Mouse (Mus musculus): Measurements from ENCODE around the gene Psg28. TPM values are rescaled to one million over a fixed set of nuclear protein-coding genes. Genes with fewer than 3 reads are reported as not detected.
"Not testable (repeated sequence)": the region's sequence is repeated elsewhere in the genome, so short reads cannot be mapped to it uniquely, and the experiment has no call there.

Gene Psg28
- total RNA-seq (2021) = not detected

- DNase-seq; intact Hi-C loops (cut with DNase I): not testable (repeated sequence)
Observed at GRCm38 (mm10) chr7:18431941-18432340, at the start of gene Psg28. TSS of gene Psg28 (minus strand) at chr7:18432041.

DNA sequence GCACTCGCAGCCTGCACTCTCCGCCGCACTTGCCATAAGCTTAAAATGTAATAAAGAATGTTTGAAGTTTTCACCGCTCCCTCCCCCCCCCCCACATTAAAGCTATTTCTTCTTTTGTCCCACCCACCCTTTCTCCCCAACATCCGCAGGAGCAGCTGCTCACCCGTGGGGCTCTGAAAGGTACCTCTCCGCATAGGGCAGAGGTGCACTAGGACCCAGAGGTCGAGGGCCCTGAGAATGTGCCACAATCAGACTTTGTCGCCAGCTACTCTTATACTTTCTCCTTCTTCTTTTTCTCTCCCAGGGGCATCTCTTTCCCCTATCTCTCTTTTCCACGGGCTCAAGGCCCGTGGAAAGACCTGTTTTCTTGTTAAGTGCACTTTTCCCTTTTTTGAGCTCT lies 28.4 kb downstream of the Psg28 start:
- intact Hi-C loops (cut with DNase I) = no loop called here
- DNase-seq = no peak

DNA sequence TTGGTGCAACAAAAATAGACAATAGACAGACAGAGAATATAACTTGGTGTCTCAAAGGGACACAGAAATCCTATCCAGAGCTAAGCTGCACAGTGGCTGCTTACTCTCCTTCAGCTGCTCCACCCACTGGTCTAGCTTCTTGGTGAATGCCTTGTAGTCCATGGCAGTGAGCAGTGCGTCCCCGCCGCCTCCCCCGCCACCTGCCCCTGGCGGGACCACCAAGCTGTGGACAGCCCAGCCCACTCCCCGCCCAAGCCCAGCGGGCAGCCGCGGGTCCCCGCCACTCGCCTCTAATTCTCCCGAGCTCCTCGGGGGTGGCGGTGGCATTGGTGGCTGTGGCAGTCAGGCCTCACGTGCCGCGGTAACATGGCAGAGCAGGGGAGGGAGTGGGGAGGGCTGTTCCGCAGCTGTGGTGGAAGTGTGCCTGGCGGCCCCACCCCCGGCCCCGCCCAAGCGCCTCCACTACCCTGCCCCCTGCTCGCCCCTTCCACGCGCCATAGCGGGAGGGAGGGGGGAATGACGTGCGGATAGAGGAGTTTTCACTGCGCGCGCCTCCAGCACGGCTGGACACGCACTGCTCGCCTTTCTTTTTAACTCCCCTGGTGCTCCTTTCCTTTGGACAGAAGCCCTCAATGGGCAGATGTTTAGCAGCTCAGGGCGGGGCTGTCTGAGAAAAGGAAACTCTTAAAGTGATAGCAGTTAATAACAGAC lies 29.2 kb downstream of the Psg28 start:
- no peak for DNase-seq

DNA sequence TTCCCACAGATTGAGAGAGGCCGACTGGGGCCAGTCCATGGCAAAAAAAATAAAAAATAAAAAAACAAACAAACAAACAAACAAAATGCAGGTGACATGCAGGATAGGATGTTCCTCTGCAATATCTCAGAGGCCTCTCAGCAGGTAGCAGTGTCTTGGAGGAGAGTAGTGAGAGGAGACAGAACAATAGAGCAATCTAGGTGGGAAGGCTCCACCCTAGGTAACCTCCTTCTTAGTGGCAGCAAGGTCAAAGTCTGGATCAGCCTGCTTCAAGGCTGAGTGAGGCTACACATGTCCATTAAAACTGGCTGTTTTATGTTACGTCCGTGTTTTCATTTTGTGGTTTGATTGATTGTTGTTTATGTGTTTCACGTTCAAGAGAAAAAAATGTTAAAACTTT lies 40.4 kb downstream of the Psg28 start:
- intact Hi-C loops (cut with DNase I) = loop anchor here (10.0 kb wide), 2 partner anchors 1237 to 1317 kb away; partner anchors contain the start of genes Ceacam3 and Psg16
- not testable (repeated sequence) for DNase-seq

More for the DNA sequence above, 29.2 kb downstream of the Psg28 start:
- intact Hi-C loops (cut with DNase I) = no loop called here

- intact Hi-C loops (cut with DNase I) = no loop called here
- DNase-seq = no peak
Observed at GRCm38 (mm10) chr7:18378295-18378694, 53.5 kb downstream of the Psg28 start.

Small RNA genes within 50 kb of the gene (microRNA-seq; reads per million reads assigned to microRNA genes)
- 0 reads per million in 2 experiments for gene Gm24715

Other genes starting within 250 kb of the Psg28 start
- not detected for gene Mill1, start 186.7 kb downstream of the Psg28 start, total RNA-seq (2021)
- gene Psg18, start 77.0 kb downstream of the Psg28 start, total RNA-seq (2021) = not detected
- not detected for gene Psg26, start 52.1 kb upstream of the Psg28 start, total RNA-seq (2021)
- gene Psg25, start 100.2 kb upstream of the Psg28 start, total RNA-seq (2021) = not detected
- not detected for gene Psg27, start 135.3 kb upstream of the Psg28 start, total RNA-seq (2021)
- not detected for gene Psg23, start 184.5 kb upstream of the Psg28 start, total RNA-seq (2021)
- gene Psg21, start 224.7 kb upstream of the Psg28 start, total RNA-seq (2021) = not detected

Measured in heart, postnatal 10 days (tissue).